Mouse (Mus musculus): ENCODE data around the gene Ttf2. TPM values are rescaled to one million over a fixed set of nuclear protein-coding genes. Genes with fewer than 3 reads are reported as not detected.

Gene Ttf2
- total and polyA plus RNA-seq, 3 experiments, result 6.4 to 33.0 (median 25.2) TPM

GRCm38 (mm10) chr3:100895500-100895899, 74.0 kb downstream of the Ttf2 start:
- DNase-seq (ENCODE audit: low spot score) (no peak), ATAC-seq (ENCODE audit: extremely low read depth, insufficient number of reproducible peaks, low FRiP score, poor library complexity, severe bottlenecking) (no peak)
- Histone ChIP-seq H3K36me3 (replicated peaks) (no peaks in the 10 kb centered on the region), H3K9me3 (replicated peaks) (no peaks in the 10 kb centered on the region), H3K4me3 (ENCODE audit: low read depth, low read length) (no peak overlapping the region), H3K4me1 (ENCODE audit: insufficient read depth, low read depth, low read length) (no peaks in the 10 kb centered on the region), H3K27me3 (ENCODE audit: insufficient read depth, low read length) (peaks cover 7% of the 10 kb centered on the region)
- no peak for TF ChIP-seq POLR2AphosphoS5 (IDR thresholded peaks at IDR 0.05; ENCODE audit: insufficient replicate concordance, low read depth, low read length)

- TF ChIP-seq TAL1 (conservative IDR thresholded peaks at IDR 0.05; ENCODE audit: low read depth, low read length) (no peak), POLR2AphosphoS5 (IDR thresholded peaks at IDR 0.05; ENCODE audit: insufficient replicate concordance, low read depth, low read length) (no peak), GATA2 (IDR thresholded peaks at IDR 0.05; ENCODE audit: borderline replicate concordance, low read depth, low read length) (no peak), GATA1 (IDR thresholded peaks at IDR 0.05; ENCODE audit: borderline replicate concordance, low read length) (no peak)
- H3K9me3 ChIP-seq (replicated peaks), result no peaks in the 10 kb centered on the region
- H3K36me3 ChIP-seq (replicated peaks), result no peaks in the 10 kb centered on the region
- DNase-seq (ENCODE audit: low spot score) (no peak), ATAC-seq (ENCODE audit: extremely low read depth, insufficient number of reproducible peaks, low FRiP score, poor library complexity, severe bottlenecking) (no peak)
- H3K27me3 ChIP-seq (ENCODE audit: insufficient read depth, low read length), result peaks cover 10% of the 10 kb centered on the region
- no peaks in the 10 kb centered on the region for H3K4me1 ChIP-seq (ENCODE audit: insufficient read depth, low read depth, low read length)
- no peak overlapping the region for H3K4me3 ChIP-seq (ENCODE audit: low read depth, low read length)
Observed at GRCm38 (mm10) chr3:100892383-100893335, 76.8 kb downstream of the Ttf2 start.

DNA sequence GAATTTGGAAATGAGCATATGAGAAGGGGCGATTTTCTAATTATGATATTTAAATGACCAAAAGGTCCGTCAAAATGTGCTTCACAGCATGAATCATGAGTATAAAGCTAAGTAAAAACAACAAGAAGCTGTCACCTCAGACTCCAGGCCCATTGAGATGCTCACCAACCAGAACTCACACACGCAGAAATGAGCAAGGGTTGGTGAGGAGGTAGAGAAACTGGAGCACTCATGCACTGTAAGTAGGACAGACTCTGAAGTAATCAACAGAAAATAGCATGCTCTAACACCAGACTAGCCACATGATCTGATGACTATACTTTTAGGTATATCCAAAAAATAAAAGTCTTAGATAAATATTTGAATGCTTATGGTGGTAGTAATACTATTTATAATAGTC, 79.1 kb downstream of the Ttf2 start:
- no peak for TF ChIP-seq TAL1 (conservative IDR thresholded peaks at IDR 0.05; ENCODE audit: low read depth, low read length)
- no peak for TF ChIP-seq CTCF (IDR thresholded peaks at IDR 0.05; ENCODE audit: low read depth, low read length)
- TF ChIP-seq GATA2 (IDR thresholded peaks at IDR 0.05; ENCODE audit: borderline replicate concordance, low read depth, low read length), result no peak
- no peak for TF ChIP-seq POLR2AphosphoS5 (IDR thresholded peaks at IDR 0.05; ENCODE audit: insufficient replicate concordance, low read depth, low read length)
- no peak for TF ChIP-seq GATA1 (IDR thresholded peaks at IDR 0.05; ENCODE audit: borderline replicate concordance, low read length)
- no peak for ATAC-seq (ENCODE audit: extremely low read depth, insufficient number of reproducible peaks, low FRiP score, poor library complexity, severe bottlenecking)
- Histone ChIP-seq H3K4me3 (ENCODE audit: low read depth, low read length) (no peak overlapping the region), H3K36me3 (replicated peaks) (no peaks in the 10 kb centered on the region), H3K4me1 (ENCODE audit: insufficient read depth, low read depth, low read length) (no peaks in the 10 kb centered on the region), H3K27me3 (ENCODE audit: insufficient read depth, low read length) (peaks cover 10% of the 10 kb centered on the region), H3K9me3 (replicated peaks) (no peaks in the 10 kb centered on the region; the same call in 1 of the 2 replicates)
- no peak for DNase-seq (ENCODE audit: low spot score)

DNA sequence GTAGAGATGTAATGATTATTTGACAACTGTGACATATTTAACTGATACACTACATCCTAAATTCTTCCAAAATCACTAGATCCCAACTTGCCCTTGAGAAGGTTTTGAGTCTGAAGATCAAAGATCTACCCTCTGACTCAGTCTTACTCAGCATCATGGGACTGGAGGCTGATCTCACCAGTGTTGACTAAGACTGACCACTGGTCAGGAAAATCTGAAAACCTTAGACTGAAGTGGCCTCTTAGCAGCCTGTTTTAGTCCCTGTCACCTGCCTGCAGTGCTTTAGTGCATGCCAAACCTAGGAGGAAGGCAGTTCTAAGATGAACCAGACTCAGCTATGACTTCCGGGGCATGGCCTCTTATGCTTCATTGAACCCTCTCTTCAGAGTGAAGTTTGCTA, 80.2 kb downstream of the Ttf2 start:
- Histone ChIP-seq H3K4me1 (ENCODE audit: insufficient read depth, low read depth, low read length) (no peaks in the 10 kb centered on the region), H3K4me3 (ENCODE audit: low read depth, low read length) (no peak overlapping the region), H3K36me3 (replicated peaks) (no peaks in the 10 kb centered on the region), H3K9me3 (replicated peaks) (no peaks in the 10 kb centered on the region; the same call in 1 of the 2 replicates), H3K27me3 (ENCODE audit: insufficient read depth, low read length) (peaks cover 10% of the 10 kb centered on the region)
- ATAC-seq (ENCODE audit: extremely low read depth, insufficient number of reproducible peaks, low FRiP score, poor library complexity, severe bottlenecking) (no peak), DNase-seq (ENCODE audit: low spot score) (no peak)
- no peak for TF ChIP-seq TAL1 (conservative IDR thresholded peaks at IDR 0.05; ENCODE audit: low read depth, low read length)
- TF ChIP-seq GATA2 (IDR thresholded peaks at IDR 0.05; ENCODE audit: borderline replicate concordance, low read depth, low read length), result no peak
- no peak for TF ChIP-seq POLR2AphosphoS5 (IDR thresholded peaks at IDR 0.05; ENCODE audit: insufficient replicate concordance, low read depth, low read length)
- no peak for TF ChIP-seq CTCF (IDR thresholded peaks at IDR 0.05; ENCODE audit: low read depth, low read length)
- TF ChIP-seq GATA1 (IDR thresholded peaks at IDR 0.05; ENCODE audit: borderline replicate concordance, low read length), result no peak

Other genes starting within 250 kb of the Ttf2 start
- gene Vtcn1, start 144.2 kb downstream of the Ttf2 start, total RNA-seq (2014; fragmentation: Nextera tagmentation), result not detected in 2 replicates
- 0.05 TPM in 1 of 2 replicates, not detected in the other for gene Vtcn1, start 144.2 kb downstream of the Ttf2 start, total RNA-seq (2017)
- not detected in 2 replicates for gene Vtcn1, start 144.2 kb downstream of the Ttf2 start, polyA plus RNA-seq (2012)
- 0.92 and 1.1 TPM in 2 replicates for gene Trim45, start 47.5 kb downstream of the Ttf2 start, total RNA-seq (2014; fragmentation: Nextera tagmentation)
- 3.0 and 3.3 TPM in 2 replicates for gene Trim45, start 47.5 kb downstream of the Ttf2 start, total RNA-seq (2017)
- gene Trim45, start 47.5 kb downstream of the Ttf2 start, polyA plus RNA-seq (2012), result 0.35 and 0.67 TPM in 2 replicates
- not detected in 2 replicates for gene Cd101, start 59.9 kb upstream of the Ttf2 start, total RNA-seq (2014; fragmentation: Nextera tagmentation)
- 0.05 TPM in 1 of 2 replicates, not detected in the other for gene Cd101, start 59.9 kb upstream of the Ttf2 start, total RNA-seq (2017)
- gene Cd101, start 59.9 kb upstream of the Ttf2 start, polyA plus RNA-seq (2012), result not detected in 2 replicates
- gene Ptgfrn, start 140.6 kb upstream of the Ttf2 start, total RNA-seq (2014; fragmentation: Nextera tagmentation), result not detected in 2 replicates
- under 0.01 and 0.06 TPM in 2 replicates for gene Ptgfrn, start 140.6 kb upstream of the Ttf2 start, total RNA-seq (2017)
- gene Ptgfrn, start 140.6 kb upstream of the Ttf2 start, polyA plus RNA-seq (2012), result not detected in 2 replicates

All from G1E (cell line).